Mouse (Mus musculus) lung, postnatal 10 days (tissue): Measurements from ENCODE around the gene Tmem189.

ENCODE experiments used
- DNase-seq: peaks from one replicate; pipeline ENCODE4 v3.0.0; 2021

Gene Tmem189

GRCm38 (mm10) chr2:167689501-167690218, at the start of gene Tmem189:
Gene Tmem189, minus strand, starts transcription at chr2:167689822.
- DNase-seq = peak; percentile 63

GRCm38 (mm10) chr2:167739030-167739429, 49.4 kb upstream of the Tmem189 start:
- DNase-seq = no peak

GRCm38 (mm10) chr2:167734861-167735260, 45.2 kb upstream of the Tmem189 start:
- DNase-seq = no peak

- DNase-seq = no peak
Measured at GRCm38 (mm10) chr2:167731149-167731548, 41.5 kb upstream of the Tmem189 start.

GRCm38 (mm10) chr2:167730036-167730435, 40.4 kb upstream of the Tmem189 start:
- no peak for DNase-seq

- peak; percentile 66 for DNase-seq
Measured at GRCm38 (mm10) chr2:167727161-167727560, 37.5 kb upstream of the Tmem189 start.

- no peak for DNase-seq
Measured at GRCm38 (mm10) chr2:167725879-167726278, 36.3 kb upstream of the Tmem189 start.

GRCm38 (mm10) chr2:167723589-167724206, 34.1 kb upstream of the Tmem189 start:
- DNase-seq = no peak

- DNase-seq = no peak
Measured at GRCm38 (mm10) chr2:167722538-167722937, 32.9 kb upstream of the Tmem189 start.

GRCm38 (mm10) chr2:167721159-167721882, 31.7 kb upstream of the Tmem189 start:
- no peak for DNase-seq

- DNase-seq = no peak
Measured at GRCm38 (mm10) chr2:167719520-167719919, 29.9 kb upstream of the Tmem189 start.

GRCm38 (mm10) chr2:167717208-167717607, 27.6 kb upstream of the Tmem189 start:
- no peak for DNase-seq

GRCm38 (mm10) chr2:167715008-167715407, 25.4 kb upstream of the Tmem189 start:
- DNase-seq = no peak

- DNase-seq = no peak
Measured at GRCm38 (mm10) chr2:167714298-167714697, 24.7 kb upstream of the Tmem189 start.

- peak; percentile 79 for DNase-seq
Measured at GRCm38 (mm10) chr2:167712872-167713821, 23.5 kb upstream of the Tmem189 start.

- DNase-seq = no peak
Measured at GRCm38 (mm10) chr2:167710574-167710973, 21.0 kb upstream of the Tmem189 start.

- DNase-seq = no peak
Measured at GRCm38 (mm10) chr2:167709969-167710368, 20.3 kb upstream of the Tmem189 start.

- no peak for DNase-seq
Measured at GRCm38 (mm10) chr2:167708373-167708772, 18.8 kb upstream of the Tmem189 start.

- DNase-seq = no peak
Measured at GRCm38 (mm10) chr2:167706183-167706939, 16.7 kb upstream of the Tmem189 start.

GRCm38 (mm10) chr2:167704409-167704808, 14.8 kb upstream of the Tmem189 start:
- no peak for DNase-seq

GRCm38 (mm10) chr2:167702126-167702525, 12.5 kb upstream of the Tmem189 start:
- DNase-seq = no peak

- no peak for DNase-seq
Measured at GRCm38 (mm10) chr2:167701472-167701871, 11.8 kb upstream of the Tmem189 start.
